Mouse (Mus musculus) thymus, postnatal 36 days (tissue): Measurements from ENCODE around the gene Col16a1.
A peak's percentile ranks its signal among the peaks of the same experiment; 100 is the strongest.

ENCODE experiments used
- DNase-seq, 2 experiments: peaks; one replicate each; pipeline ENCODE4 v3.0.0; 2022; ENCODE audit warnings: mixed read lengths in 2 of 2

Col16a1 gene

DNA sequence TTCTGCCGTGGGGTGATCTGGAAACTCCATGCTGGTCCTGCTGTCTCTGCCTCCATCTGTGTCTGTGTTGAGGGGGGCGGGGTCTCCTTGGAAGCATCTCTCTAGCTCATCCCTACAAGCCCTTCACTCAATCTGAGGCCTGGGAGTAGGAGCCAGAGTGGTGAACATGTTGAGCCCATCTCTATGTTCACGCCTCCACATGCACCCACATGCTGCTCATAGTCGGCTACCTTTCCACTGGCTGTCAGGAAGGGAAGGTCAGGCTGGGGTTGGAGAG, 501 bp downstream of the Col16a1 start:
- no peak for DNase-seq

DNA sequence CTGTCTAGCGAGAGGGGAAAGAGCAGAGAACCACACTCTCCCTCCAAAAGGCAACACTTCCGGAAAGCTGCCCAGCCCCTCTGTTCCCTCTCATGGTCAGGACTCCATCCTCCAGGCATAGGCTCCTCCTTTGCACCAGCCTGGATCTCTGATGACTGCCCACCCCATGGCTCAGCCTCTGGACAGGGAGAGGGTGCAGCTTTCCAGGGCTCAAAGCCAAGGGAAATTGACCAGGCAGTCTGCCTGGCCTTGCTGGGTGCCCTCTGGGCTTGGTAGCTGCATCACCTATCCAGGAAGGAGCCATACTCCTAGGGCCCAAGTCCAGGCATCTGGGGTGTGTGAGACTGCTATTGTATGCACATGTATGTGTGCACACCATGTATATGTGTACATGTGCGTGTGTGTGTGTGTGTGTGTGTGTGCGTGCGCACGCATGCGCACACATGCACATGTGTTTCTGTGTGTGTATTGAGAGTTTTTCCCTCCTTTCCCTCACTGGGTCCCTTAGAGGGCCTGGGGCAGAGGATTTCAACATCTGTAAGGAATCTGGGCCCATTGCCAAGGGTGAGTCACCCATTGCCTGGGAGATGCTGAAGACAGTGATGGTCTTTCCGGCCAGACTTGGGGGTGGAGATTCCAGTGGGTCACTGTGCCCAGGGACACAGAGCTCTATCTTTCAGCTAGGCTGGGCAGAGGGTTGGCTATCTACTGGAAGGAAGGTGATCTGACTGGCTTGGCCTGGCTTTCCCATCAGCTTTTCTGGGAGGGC, 2.6 kb downstream of the Col16a1 start:
- DNase-seq = no peak

DNA sequence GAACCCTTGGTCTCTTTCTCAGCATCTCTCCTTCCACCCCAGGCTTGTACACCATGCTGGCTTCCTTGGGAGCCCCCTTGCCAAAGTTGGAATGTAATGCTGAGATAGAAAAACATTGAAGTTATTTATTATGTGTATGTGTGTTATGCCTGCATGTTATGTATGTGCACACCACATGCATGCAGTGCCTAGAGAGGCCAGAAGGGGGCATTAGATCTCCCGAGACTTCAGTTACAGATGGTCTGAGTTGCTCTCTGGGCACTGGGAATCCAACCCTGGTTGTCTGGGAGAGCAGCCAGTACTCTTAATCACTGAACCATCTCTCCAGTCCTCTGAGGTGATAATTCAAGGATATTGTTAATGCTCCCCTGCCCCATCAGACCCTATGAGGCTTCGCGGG, 4.6 kb downstream of the Col16a1 start:
- DNase-seq = no peak

DNA sequence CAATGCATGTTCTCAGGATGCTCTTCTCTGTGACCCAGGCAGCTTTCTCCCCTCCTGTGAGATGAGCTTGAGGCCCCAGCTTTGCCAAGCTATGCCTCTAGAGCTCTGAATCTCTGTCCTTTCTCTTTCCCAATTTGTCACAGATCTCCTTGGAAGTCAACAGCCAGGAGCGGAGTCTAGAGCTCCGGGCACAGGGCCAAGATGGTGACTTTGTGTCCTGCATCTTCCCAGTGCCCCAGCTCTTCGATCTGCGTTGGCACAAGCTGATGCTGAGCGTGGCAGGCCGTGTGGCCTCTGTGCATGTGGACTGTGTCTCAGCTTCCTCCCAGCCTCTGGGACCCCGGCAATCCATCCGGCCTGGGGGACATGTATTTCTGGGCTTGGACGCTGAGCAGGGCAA, 5.5 kb downstream of the Col16a1 start:
- DNase-seq = no peak

DNA sequence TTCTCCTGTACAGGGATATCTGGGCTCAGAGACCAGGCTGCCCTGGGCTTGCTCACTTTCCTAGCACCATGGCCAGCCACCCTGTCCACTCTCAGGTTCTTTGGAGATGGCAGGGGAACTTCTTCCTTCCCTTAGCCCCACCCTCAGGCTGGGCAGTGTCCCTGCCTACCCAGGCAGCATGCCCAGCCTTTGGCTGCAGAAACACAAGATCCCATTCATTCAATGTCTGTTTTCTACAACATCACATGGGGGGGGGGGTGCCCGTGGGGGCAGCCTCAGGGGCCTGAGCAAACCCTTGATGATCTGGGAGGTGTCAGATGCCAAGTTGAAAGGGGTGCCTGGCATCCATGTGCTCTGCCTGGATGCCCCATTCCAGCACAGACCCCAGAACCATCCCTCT, 7.1 kb downstream of the Col16a1 start:
- DNase-seq = no peak

DNA sequence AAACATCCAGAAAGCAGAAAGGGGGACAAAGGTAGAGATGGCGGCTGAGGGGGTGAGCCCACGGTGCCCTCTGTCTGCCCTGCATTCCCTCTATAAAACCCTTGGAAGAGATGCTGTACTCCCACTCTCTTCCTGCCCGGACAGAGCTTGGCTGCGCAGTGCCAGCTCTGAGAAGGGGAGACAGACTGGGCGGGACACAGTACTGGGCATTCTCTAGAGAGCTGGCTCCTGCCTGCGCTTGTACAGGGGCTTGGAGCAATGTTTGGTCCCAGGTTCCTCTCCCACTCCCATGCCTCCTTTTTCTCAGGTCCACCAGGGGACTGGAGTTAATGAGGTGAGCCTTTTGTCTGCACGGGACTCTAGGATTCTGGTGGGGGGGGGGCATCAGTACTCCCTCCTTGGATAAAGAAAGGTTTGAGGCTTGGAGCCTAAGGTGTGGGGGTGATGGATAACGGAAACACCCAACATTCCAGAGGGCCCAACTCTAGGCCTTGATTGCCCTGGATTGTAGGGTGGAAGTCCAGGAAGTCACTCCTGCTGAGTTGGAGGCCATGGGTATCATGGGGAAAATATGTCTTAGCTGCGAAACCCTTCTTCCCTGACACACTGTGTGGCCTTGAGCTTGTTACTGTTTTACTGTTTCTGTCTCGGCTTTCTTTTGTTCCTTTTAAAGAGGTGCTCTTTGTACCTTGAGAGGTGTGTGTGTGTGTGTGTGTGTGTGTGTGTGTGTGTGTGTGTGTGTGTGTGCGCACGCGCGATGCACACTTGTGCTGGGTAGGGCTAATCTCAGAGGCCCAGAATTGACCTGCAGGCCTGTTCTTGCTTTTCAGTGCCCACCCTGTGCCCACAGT, 7.7 kb downstream of the Col16a1 start:
- DNase-seq = no peak

DNA sequence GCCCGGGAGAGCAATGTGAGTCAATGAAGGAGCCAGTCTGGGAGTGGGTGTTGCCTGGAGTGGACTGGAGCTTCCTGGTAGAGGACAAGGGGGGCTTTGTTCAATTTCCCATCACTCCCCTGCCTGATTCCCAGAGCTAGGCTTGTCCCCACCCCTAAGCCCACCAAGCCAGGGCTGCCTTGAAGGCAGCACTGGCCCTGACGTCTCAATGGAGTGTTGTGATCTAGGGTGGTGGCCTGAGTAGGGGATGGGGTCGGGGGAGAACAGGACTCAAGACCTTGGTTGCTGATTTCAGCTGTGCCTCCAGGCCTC, 8.3 kb downstream of the Col16a1 start:
- no peak for DNase-seq

DNA sequence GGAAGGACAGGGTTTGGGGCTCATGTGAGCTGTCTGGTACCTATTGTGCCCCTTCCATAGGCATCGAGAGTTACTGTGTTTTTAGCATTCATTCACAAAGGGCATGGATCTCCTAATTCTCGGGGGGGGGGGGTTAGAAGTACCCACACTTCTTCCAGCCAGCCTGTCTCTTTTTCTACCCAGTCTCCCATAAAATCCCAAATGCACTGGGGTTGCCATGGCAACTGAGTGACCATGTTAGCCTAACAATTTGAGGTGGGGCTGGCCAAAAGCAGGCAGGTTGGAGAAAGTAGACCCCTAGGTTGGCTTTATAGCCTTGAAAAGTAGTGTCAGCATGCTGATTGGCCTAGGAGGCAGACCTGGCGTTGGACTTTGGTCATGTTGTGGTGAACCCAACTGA, 8.8 kb downstream of the Col16a1 start:
- no peak for DNase-seq

DNA sequence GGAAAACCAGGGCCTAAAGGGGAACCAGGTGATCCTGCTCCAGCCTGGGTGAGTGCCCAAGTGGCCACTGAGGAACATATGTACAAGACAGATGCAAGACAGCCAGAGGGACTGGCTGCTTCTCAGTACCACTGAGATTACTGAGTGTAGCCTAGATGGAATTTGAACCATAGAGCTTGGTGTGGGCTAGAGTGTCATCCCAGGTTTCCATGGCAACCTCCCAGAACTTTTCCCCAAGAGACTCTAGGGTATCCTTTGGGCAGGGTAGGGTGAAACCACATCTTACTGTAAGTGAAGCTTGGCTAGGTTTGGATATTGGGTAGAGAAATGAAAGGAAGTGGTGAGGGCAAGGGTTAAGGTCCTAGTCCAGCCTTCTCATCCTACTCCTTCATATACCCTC, 13.3 kb downstream of the Col16a1 start:
- no peak for DNase-seq

DNA sequence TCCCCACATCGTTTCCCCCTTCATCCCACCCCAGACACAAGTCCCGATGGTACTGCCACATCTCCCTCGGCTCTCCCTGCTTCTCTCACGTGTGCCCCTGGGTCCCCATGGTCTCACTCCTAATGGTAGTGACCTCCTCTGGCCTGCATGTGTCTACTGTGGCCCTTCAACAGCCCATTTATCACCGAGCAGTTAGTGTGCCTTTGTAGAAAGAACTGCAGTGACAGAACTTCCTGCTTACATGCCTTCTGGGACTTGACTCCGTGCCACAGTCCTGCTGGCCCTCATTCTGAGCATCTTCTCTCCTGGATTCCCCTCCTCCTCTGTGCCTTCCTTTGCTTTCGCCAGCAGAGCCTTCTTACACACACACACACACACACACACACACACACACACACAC, 15.6 kb downstream of the Col16a1 start:
- no peak for DNase-seq

DNA sequence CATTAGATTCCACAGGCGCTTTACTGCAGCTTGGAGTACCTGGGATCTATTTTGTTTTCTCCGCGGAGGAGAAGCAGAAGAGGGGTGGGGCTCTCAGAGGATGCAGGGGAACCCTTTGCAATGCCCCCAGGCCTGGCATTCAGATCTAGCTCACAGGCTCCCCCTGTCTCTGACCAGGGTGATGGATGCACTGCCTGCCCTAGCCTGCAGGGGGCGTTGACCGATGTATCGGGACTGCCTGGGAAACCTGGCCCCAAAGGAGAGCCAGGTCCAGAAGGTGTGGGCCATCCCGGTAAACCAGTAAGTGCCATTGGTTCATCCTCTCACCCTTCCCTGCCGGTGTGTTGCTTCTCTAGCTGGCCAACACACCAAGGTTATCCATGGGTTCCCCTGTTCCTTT, 19.2 kb downstream of the Col16a1 start:
- peak; percentile 32 to 37 for DNase-seq

DNA sequence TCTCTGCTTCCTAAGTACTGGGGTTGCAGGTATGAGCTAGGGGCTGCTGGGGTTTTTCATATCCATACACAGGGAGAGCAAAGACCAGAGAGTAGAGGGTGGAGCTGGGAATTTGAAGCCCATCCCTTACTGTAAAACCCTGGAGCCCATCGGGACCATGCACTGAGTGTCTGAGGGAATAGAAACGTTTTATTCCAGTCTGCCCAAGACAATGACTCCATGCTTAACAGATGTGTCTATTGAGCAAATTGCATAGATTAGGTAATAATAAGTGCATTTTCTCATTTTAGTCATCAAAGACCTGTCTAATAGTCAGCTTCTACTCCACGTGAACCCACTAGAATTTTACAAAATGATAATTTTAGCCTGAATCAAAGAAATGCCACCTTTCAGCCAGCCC, 22.9 kb downstream of the Col16a1 start:
- no peak for DNase-seq

DNA sequence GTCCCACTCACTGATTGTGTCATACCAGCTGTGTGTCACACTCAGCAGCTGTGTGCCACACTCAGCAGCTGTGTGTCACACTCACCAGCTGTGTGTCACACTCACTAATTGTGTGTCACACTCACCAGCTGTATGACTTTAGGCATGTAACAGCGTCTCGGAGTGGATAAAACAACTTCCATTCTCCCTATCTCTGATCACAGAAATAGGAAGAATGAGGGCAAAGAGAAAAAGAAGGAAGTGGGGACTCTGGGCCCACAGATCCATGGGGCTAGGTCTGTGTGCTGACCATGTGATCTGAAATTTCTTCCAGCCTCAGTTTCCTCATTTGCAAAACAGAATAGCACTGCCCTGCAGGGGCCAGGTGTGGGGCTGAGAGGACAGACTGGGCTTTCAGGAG, 24.1 kb downstream of the Col16a1 start:
- no peak for DNase-seq

DNA sequence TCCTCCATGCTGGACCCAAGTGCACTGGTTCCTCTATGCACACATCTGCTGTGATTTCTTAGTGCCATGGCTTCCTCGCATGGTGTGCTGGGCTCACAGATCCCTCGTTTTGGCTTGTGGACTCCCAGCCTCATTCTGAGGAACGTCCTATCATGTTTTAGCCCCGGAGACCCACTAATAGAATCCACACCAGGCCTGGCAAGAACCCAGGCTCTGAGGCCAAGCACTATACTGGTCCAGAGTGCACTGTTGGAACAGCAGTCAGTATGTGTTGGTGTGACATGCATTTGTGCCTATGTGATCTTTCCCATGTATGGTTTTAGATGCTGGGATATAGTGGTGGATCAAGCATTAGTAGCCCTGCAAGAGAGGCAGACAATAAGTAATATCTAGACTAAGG, 25.7 kb downstream of the Col16a1 start:
- DNase-seq = no peak

DNA sequence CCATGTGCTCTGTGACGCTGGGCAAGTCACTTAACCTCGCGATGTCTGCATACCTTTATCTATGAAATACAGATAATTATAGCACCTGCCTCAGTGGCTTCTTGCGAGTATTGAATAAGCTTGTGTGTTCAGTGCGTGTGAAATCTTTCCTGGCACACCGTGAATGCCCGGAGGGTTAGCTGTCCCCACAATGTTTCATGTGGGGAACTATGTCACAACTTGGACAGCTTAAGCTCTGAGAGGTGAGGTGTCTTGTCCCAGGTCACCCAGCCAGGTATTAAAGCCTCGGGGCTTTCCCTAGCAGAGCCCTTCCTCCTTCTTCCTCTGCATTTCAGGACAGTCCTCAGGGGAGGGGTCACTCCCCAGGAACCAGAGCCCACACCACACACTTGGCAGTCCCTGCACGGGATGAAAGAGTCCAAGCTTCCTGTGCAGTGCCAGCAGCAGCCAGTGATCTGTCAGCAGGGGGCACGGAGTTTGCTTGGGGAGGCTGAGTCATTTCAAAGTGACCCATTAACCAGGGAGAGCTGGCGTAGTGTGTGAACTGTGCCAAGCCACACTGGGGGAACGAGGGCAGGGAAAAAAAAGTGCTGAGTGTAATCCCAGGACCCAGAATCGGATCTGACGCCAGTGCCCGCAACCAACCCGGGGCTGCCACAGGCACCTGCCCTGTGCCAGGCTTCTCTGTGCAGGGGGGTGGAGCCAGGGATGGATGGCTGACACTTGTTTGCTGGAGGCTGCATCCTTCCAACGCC, 27.3 kb downstream of the Col16a1 start:
- DNase-seq = no peak

DNA sequence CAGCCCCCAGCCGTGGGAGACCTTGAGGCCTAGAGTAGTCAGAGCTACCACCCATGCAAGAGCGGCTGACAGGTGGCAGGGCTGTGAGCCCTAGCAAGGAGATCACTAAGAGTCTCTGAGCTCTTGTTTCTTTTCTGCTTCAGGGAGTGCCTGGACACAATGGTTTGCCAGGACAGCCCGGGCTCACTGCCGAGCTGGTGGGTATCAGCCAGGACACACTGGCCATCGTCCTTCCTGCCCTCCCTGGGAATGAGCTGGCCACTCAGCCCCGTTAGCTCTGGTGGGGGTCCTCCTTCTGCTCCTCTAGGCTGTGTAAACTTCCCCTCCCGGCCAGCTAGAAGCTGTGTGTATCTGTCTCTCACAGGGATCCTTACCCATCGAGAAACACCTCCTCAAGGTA, 29.2 kb downstream of the Col16a1 start:
- DNase-seq = no peak

DNA sequence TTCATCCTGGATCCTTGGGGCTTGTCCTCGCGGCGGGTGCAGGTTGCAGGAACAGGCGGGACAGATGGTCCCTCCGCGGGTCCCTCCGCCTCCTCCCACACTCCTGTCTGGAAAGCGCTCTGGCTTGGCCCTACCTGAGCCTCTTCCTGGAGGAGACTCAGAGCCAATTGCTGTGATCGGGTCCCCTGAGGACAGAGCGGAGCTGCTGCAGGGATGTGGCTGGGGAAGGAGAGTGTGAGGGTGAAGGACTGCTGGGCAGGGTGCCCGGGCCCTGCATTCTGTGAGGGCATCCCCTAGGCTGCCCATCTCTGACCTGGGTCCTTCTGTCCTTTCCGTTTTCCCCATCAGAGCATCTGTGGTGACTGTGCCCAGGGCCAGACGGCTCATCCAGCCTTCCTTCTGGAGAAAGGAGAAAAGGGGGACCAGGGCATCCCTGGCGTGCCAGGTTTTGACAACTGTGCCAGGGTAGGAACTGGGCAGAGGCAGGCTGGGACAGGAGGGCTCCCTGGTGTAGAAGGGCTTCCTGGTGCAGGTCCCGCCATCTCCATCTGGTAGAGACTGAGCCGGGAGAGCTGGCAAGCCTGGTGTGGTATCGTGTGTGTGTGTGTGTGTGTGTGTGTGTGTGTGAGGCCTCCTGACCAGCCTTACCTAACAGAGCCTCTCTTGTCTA, 31.3 kb downstream of the Col16a1 start:
- DNase-seq = no peak

DNA sequence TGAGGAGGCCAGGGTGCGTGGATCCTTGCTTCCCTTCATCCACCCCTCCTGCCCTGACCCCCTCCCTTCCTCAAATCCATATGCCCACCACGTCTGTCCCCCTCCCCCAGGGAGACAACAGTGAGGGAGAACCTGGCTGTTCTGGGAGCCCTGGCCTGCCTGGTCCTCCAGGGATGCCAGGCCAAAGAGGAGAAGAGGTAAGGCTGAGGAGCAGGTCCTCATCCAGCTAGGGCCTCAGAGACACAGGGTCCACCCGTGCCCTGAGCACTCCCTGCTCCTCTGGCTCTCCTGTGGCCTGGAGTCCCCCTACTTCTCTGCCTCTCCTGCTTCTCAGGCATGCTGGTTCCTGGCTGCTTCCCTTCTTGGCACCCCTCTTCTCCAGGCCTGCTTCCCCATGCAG, 31.9 kb downstream of the Col16a1 start:
- no peak for DNase-seq

DNA sequence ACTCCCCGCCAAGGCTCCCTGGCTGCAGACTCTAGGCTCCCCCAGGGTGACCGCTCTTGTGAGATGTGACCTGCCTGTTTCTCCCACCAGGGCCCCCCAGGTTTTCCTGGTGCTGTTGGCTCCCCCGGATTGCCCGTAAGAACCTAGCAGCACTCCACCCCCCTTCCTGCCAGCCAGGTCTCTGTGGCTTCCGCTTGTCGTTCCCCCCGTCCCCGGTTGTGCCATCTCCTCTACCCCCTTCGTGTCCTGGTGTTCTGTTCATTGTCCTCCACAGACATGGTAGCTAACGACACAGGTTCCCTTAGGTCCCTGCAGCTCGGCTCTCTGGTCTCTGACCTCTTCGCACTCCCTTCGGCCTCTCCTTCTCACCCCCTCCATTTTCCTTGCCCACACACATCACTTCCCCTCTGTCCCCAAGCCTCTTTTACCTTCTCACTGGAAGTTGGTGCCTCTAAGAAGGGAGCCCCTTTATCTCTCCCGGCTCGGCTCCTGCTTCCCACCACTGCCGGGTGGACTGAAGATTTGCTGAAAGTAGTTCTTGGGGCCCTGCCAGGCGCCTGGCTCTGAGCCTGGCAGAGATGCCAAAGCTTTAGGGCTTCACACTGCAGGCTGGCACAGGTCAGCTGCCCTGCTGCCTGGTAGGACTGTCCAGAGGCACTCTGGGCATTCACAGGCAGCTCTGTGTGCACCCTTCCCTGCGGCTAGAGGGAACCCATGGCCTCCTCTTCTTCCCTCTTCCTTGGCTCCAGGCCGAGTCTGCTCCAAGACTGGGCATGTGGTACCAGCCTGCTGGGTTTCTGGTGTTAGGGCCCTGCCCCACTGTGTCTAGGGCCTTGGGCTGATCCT, 33.9 kb downstream of the Col16a1 start:
- DNase-seq = peak; percentile 18 to 27

DNA sequence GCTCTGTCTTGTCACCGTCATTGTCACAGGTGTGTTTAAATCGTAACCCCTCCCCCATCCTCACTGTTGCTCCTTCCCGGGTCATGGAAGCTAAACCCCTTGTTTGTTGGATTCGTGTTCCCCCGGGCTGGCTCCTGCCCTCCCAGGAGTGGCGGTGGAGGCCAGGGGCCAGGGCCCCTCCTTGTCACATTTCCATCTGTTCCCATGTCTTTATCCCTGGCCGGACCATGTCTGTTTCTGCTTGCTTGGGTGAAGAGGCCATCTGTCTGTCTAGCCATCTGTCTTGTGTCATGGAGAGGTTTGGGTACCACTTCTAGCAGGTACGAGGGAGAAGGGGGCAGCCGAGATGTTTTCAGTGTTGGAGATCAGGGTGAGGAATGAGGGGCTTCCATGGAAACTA, 34.6 kb downstream of the Col16a1 start:
- no peak for DNase-seq

DNA sequence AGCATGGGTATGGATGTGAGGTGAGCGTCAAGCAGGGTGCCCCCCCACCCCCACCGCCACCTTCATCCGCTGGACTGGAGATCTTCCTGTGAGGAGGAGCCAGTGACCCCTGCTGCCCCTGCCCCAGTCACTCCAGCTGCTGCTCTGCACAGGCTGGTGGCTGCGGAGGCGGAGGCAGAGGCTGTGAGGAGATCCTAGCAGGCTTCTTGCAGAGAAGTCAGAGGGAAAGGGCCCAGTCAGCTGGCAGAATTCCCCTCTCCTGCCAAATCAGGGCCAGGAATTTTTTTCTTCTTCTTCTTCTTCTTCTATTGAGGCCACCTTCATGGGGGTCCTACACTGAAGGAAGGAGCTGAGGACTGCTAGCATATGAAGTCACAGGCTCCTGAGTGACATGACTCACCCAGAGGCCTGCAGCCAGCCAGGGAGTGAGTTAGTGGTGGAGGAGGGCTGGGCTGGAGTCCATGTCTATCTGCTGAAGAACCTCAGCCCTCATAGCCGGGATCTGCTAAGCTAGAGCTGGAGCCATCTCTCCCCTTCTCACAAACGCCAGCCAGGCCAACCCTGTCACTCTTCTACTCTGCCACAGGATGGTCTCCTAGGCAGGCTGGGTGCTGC, 36.8 kb downstream of the Col16a1 start:
- DNase-seq = no peak

DNA sequence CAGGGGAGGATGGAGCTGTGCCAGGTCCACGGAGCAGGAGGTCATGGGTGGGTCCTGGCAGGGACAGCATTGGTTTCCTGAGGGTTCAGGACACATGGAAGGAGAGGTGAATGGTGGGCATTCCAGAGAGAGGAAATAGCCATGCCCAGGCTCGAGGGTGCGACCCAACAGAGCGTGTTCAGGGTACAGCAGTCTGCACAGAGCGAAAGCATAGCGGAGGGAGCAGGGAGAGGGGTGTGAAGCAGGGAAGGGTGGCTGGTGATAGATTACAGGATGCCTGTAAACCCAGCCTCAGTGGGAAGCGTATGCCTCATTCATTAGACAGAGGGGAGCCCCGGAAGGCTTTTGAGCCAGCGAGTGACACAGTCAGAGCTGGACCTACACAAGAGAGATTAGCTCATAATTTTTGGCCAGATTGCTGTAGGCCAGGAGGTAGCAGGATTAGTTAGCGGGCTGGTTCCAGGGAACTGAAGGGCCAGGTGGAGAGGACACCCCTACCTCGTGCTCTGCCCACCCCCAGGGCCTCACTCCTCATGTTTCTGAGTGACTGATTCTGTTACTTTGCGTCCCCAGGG, 37.7 kb downstream of the Col16a1 start:
- DNase-seq = no peak
